Mouse (Mus musculus): ENCODE data around the gene Lrrc27. TPM values are rescaled to one million over a fixed set of nuclear protein-coding genes. Genes with fewer than 3 reads are reported as not detected.

Lrrc27 gene
- total RNA-seq, 2 experiments from 2014 or later: 4.6 to 5.0 TPM

GRCm38 (mm10) chr7:139257752-139258542 lies 45.2 kb downstream of the Lrrc27 start:
- intact Hi-C loops (cut with DNase I): no loop called here
- no peak for DNase-seq (ENCODE audit: extremely low spot score in 1 of 2, low spot score in 2 of 2)

- intact Hi-C loops (cut with DNase I): no loop called here
- DNase-seq (ENCODE audit: extremely low spot score in 1 of 2, low spot score in 2 of 2): peak in 1 of 2 experiments; percentile 63
These were observed 51.5 kb downstream of the Lrrc27 start for GRCm38 (mm10) chr7:139264337-139264736.

- intact Hi-C loops (cut with DNase I): no loop called here
These were observed 52.8 kb downstream of the Lrrc27 start for GRCm38 (mm10) chr7:139265634-139266033.

GRCm38 (mm10) chr7:139266431-139266830 lies 53.6 kb downstream of the Lrrc27 start:
- intact Hi-C loops (cut with DNase I): no loop called here
- no peak for DNase-seq (ENCODE audit: extremely low spot score in 1 of 2, low spot score in 2 of 2)

More at GRCm38 (mm10) chr7:139265634-139266033, 52.8 kb downstream of the Lrrc27 start:
- no peak for DNase-seq (ENCODE audit: extremely low spot score in 1 of 2, low spot score in 2 of 2)

GRCm38 (mm10) chr7:139266886-139267870 lies 54.4 kb downstream of the Lrrc27 start:
- peak in 1 of 2 experiments; percentile 58 for DNase-seq (ENCODE audit: extremely low spot score in 1 of 2, low spot score in 2 of 2)
- intact Hi-C loops (cut with DNase I): no loop called here

- DNase-seq (ENCODE audit: extremely low spot score in 1 of 2, low spot score in 2 of 2): no peak
- intact Hi-C loops (cut with DNase I): no loop called here
These were observed 58.0 kb downstream of the Lrrc27 start for GRCm38 (mm10) chr7:139270738-139271137.

- DNase-seq (ENCODE audit: extremely low spot score in 1 of 2, low spot score in 2 of 2): peak; percentile 67 to 70
- intact Hi-C loops (cut with DNase I): no loop called here
These were observed 59.1 kb downstream of the Lrrc27 start for GRCm38 (mm10) chr7:139271871-139272270.

- intact Hi-C loops (cut with DNase I): no loop called here
- DNase-seq (ENCODE audit: extremely low spot score in 1 of 2, low spot score in 2 of 2): peak; percentile 52 to 70
These were observed 60.0 kb downstream of the Lrrc27 start for GRCm38 (mm10) chr7:139272639-139273396.

GRCm38 (mm10) chr7:139273397-139273719 lies 60.6 kb downstream of the Lrrc27 start:
- intact Hi-C loops (cut with DNase I): no loop called here
- peak in 1 of 2 experiments; percentile 72 for DNase-seq (ENCODE audit: extremely low spot score in 1 of 2, low spot score in 2 of 2)

- DNase-seq (ENCODE audit: extremely low spot score in 1 of 2, low spot score in 2 of 2): peak in 1 of 2 experiments; percentile 60
- intact Hi-C loops (cut with DNase I): loop anchor here (5.0 kb wide), 1 partner anchor 43 kb away; no protein-coding TSS in a partner anchor
These were observed 62.8 kb downstream of the Lrrc27 start for GRCm38 (mm10) chr7:139275586-139275985.

GRCm38 (mm10) chr7:139276150-139276549 lies 63.4 kb downstream of the Lrrc27 start:
- DNase-seq (ENCODE audit: extremely low spot score in 1 of 2, low spot score in 2 of 2): no peak

GRCm38 (mm10) chr7:139277536-139277935 lies 64.7 kb downstream of the Lrrc27 start:
- DNase-seq (ENCODE audit: extremely low spot score in 1 of 2, low spot score in 2 of 2): no peak
- intact Hi-C loops (cut with DNase I): loop anchor here (5.0 kb wide), 1 partner anchor 45 kb away; no protein-coding TSS in a partner anchor

More at GRCm38 (mm10) chr7:139276150-139276549, 63.4 kb downstream of the Lrrc27 start:
- intact Hi-C loops (cut with DNase I): loop anchor here (5.0 kb wide), 1 partner anchor 44 kb away; no protein-coding TSS in a partner anchor

GRCm38 (mm10) chr7:139279571-139279970 lies 66.8 kb downstream of the Lrrc27 start:
- intact Hi-C loops (cut with DNase I): loop anchor here (5.0 kb wide), 1 partner anchor 47 kb away; no protein-coding TSS in a partner anchor
- DNase-seq (ENCODE audit: extremely low spot score in 1 of 2, low spot score in 2 of 2): no peak

- no peak for DNase-seq (ENCODE audit: extremely low spot score in 1 of 2, low spot score in 2 of 2)
- intact Hi-C loops (cut with DNase I): no loop called here
These were observed 67.3 kb downstream of the Lrrc27 start for GRCm38 (mm10) chr7:139280044-139280443.

GRCm38 (mm10) chr7:139281195-139281594 lies 68.4 kb downstream of the Lrrc27 start:
- DNase-seq (ENCODE audit: extremely low spot score in 1 of 2, low spot score in 2 of 2): peak in 1 of 2 experiments; percentile 39
- intact Hi-C loops (cut with DNase I): no loop called here

GRCm38 (mm10) chr7:139282037-139282436 lies 69.2 kb downstream of the Lrrc27 start:
- intact Hi-C loops (cut with DNase I): no loop called here
- DNase-seq (ENCODE audit: extremely low spot score in 1 of 2, low spot score in 2 of 2): no peak

- intact Hi-C loops (cut with DNase I): no loop called here
- DNase-seq (ENCODE audit: extremely low spot score in 1 of 2, low spot score in 2 of 2): no peak
These were observed 72.6 kb downstream of the Lrrc27 start for GRCm38 (mm10) chr7:139285295-139285943.

- no peak for DNase-seq (ENCODE audit: extremely low spot score in 1 of 2, low spot score in 2 of 2)
- intact Hi-C loops (cut with DNase I): no loop called here
These were observed 75.8 kb downstream of the Lrrc27 start for GRCm38 (mm10) chr7:139288540-139288939.
